Mouse (Mus musculus): ENCODE results near the gene Nck1.

Gene Nck1

DNA sequence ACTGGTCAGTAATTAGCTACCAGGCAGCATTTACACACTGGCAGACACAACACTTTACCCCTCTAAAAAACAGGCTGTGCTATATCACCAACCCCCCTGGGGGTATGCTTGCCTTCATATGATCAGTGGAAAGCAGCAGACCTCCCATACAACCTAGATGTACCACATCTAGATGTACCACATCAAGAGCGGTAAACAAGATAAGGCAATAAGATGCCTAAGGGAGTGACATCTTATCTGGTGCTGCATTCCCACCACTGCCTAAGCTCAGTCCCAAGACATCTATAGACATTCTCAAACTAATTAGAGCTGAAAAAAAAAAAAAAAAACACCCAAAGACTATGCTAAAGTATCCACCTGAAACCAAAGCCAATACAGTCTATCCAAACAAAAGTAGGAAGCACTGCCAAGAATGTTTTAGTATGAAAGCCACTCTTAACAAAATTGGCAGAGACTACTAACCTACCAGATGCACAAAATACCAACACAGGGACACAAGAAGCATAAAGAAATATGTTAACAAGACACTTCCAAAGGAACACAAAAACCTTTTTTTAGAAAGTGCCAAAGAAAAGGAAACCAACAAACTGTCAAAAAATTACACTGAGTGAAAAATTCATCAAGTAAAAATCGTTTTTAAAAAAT is 10.2 kb downstream of the Nck1 start:
- intact Hi-C loops (cut with DNase I) = no loop called here

DNA sequence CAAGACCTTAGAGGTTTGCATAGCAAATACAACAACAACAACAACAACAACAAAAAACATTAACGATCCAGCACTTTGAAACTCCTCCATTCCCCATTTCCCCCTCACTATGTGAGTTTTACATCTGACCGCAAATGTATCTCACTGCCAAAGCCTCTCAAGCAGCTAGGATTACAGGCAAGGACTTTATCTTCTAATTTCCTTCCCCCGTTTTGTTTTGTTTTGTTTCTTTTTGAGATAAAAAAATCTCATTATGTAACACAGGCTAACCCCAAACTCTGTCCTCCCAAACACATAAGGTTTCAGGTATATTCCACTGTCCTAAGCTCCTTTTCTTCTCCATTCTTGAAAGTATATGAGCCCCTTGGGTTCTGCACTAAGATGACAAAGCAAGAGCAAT is 11.2 kb downstream of the Nck1 start:
- intact Hi-C loops (cut with DNase I) = no loop called here

- intact Hi-C loops (cut with DNase I) = no loop called here
Measured at GRCm38 (mm10) chr9:100532847-100533505, 13.0 kb downstream of the Nck1 start.

DNA sequence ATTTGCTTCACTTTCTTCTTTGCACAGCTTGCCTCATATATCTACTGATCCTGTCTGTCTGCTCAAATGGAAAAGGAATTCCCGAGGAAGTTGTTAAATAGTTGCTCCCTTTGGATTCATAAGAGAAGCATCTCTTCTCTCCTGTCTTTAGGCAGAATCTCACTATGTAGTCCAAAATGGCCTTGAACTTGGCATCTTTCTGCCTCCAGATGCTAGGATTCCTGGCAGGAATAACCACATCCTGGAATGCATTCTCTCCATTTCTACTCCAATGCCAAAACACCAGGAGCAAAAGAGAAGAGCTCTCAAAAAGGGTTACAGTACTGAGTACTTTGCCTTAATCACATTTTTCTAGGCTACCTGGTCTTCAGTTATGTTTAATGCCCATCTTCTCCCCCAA is 14.6 kb downstream of the Nck1 start:
- intact Hi-C loops (cut with DNase I) = no loop called here

- intact Hi-C loops (cut with DNase I) = no loop called here
Measured at GRCm38 (mm10) chr9:100525225-100525624, 20.7 kb downstream of the Nck1 start.

DNA sequence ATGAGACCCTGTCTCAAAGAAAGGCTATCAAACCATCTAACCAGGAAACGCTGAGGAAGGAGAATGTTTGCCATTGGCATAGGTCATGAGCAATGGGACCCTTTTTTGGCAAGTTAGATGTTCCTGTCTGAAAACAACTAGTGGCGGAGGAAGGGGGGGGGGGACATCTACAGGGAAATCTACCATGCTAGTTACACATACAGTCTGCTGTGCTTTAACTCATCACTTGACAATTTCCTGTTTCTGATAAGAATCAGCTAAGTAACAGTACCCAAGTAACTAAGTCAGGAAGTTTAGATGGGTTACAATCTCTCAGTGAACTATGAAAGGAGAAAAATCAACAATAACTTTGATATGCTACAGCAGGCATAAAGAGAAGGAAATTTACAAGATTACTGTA is 23.9 kb downstream of the Nck1 start:
- intact Hi-C loops (cut with DNase I) = loop anchor here (2.0 kb wide), 1 partner anchor 121 kb away; no protein-coding TSS in a partner anchor

DNA sequence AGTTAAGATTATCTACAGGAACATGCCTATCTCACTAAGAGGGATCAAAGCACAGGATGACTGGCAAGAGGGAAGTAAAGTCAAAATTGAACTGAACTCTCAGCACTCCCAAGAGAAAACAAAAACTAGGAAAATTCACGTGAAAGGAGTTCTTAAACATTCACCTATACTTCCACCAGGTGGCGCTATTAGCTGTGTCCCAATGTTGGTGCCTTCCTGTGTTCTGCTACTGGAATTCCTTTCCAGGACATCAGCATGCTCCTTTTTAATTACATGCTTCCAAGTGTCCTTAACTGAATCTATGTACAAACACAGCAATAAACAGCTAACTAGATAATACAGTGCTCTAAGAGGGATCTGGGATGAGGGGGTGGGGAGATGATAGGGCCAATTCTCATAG is 25.3 kb downstream of the Nck1 start:
- intact Hi-C loops (cut with DNase I) = loop anchor here (2.0 kb wide), 1 partner anchor 24 kb away; no protein-coding TSS in a partner anchor

- intact Hi-C loops (cut with DNase I) = loop anchor here (2.0 kb wide), 1 partner anchor 25 kb away; no protein-coding TSS in a partner anchor
Measured at GRCm38 (mm10) chr9:100520012-100520411, 25.9 kb downstream of the Nck1 start.

DNA sequence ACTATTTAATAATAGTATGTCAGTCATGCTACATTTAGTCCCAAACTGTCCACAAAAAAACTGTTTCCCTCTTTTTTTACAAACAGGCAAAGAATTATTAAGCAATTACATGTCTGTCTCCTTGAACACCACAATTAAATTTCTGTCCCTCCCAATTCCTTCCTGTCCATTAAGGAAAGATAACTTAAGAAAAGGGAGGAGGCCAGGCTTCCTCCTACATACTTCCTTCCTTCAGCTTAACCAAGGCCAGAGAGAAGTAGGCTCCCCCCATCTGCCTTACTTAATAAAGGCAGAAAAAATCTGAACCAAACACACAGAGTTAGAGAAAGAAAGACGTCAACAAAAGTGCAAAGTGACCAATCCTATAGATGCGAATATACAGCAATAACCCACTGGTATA is 38.4 kb downstream of the Nck1 start:
- intact Hi-C loops (cut with DNase I) = no loop called here

DNA sequence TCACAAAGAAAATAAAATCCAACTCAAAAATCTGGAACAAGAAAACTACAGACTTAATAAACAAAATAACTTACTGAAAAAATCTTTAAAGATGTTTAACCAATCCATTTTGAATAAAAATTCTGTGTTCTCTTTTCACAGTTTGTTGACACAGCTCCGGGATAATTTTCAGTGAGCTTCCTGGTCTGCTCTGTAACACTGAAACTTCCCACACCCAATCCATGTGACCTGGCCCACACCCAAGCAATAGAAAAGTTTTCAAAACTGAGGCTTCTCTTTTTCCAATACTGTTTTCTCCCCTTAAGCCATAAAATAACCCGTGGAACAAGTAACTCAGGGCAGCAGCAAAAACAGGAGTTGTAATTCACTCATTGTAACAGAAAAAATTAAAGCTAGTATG is 39.3 kb downstream of the Nck1 start:
- intact Hi-C loops (cut with DNase I) = no loop called here

GRCm38 (mm10) chr9:100505498-100505897 is 40.4 kb downstream of the Nck1 start:
- intact Hi-C loops (cut with DNase I) = no loop called here

DNA sequence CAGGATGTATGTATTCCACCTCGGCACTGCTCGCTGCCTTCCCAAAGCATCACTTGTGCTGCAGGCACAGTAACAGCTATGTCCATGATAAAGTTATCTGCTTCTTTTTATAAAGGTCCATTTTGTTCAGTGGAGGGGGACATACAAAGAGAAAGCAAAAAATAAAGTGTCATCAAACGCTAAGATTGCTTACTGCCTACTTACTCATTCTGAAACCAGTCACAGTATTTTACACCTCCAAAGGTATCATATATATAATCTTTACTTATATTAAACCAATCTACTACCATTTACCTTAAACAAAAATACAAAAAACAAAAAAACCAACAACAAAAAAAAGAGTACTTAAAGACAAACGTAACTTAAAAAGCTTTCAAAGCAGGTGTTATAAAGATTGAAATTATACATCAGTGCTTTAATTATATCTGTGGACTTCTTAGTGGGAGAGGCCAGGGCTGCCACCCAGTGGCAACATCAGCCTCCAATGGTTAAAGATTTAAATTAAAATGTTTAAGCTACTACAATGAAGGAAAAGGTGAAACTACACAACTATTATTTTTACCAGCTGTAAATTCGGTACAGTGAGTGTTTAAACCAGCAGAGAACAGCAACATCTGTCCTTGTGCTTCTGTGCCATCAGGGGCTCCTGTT is 52.2 kb downstream of the Nck1 start:
- intact Hi-C loops (cut with DNase I) = no loop called here

DNA sequence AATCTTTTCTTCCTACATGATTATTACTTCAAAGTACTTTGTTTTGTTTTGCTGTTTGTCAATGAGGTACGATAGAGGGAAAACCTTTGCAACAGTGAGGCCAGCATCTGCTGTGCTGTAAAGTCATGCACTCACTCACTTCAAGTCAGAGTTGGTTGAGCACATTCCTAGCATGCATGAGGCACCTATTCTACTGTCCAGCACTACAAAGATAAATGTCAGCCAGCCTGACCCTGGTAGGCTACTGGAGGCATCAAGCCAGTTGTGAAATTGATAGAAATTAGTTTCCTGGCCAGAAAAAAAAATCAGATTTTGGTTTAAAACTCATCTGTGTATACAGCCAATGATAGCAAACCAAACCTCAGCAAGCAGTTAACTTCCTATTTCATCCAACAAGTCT is 54.5 kb downstream of the Nck1 start:
- intact Hi-C loops (cut with DNase I) = no loop called here

- intact Hi-C loops (cut with DNase I) = no loop called here
Measured at GRCm38 (mm10) chr9:100488969-100489368, 57.0 kb downstream of the Nck1 start.

DNA sequence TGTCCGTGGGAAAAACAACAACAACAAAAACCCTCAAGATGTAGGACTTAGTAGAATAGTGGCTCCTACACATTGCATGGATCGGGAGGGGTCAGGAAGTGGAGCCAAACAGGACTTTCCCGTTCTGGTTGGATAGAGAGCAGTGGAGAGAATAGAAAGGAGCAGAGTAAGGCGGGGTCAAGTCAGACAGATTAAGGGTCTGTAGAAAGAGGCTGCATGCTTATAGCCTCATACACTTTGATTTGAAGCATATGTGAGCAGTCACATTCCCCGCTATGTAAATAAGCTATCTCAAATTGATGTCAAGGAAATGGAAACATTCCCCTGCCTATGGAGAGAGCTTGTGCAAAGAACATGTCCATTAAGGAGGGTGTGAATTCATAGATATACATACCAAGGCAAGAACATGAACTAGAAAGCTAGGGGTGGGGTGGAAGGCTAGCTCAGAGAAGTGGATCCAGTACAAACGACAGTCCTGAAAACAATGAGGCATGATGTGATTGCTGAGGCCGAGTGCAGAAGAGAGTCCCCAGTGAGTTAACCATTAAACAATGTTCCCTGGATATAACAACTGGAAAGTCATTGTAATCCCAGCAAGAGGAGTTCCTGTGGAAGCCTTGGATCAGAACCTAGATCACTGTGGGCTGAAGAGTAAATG is 57.7 kb downstream of the Nck1 start:
- intact Hi-C loops (cut with DNase I) = no loop called here

DNA sequence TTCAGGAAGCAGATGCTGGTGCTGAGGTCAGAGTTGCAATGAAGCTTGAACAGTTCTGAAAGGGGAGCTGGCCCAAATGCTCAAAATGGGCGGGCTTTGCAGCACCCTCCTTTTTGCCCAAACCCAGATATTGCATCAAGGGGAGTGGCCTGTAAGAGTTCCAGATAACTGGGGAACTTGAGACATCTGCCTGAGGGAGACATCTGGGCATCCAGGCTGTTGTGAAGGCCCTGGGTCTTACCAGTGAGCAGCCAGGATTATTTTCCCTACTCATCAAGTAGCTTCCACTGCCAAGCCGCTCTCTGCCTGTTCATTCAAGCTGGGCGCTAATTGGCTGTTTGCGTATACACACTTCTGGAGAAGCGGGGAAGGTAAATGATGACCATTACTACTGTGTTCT is 59.5 kb downstream of the Nck1 start, which contains the start of gene Il20rb:
Gene Il20rb (minus strand): TSS at position 358 of the 400 bp plus-strand sequence.
- intact Hi-C loops (cut with DNase I) = no loop called here

GRCm38 (mm10) chr9:100483318-100483717 is 62.6 kb downstream of the Nck1 start:
- intact Hi-C loops (cut with DNase I) = no loop called here

GRCm38 (mm10) chr9:100481626-100482025 is 64.3 kb downstream of the Nck1 start:
- intact Hi-C loops (cut with DNase I) = no loop called here

- intact Hi-C loops (cut with DNase I) = no loop called here
Measured at GRCm38 (mm10) chr9:100474056-100474455, 71.9 kb downstream of the Nck1 start.

- intact Hi-C loops (cut with DNase I) = no loop called here
Measured at GRCm38 (mm10) chr9:100473361-100473760, 72.6 kb downstream of the Nck1 start.

DNA sequence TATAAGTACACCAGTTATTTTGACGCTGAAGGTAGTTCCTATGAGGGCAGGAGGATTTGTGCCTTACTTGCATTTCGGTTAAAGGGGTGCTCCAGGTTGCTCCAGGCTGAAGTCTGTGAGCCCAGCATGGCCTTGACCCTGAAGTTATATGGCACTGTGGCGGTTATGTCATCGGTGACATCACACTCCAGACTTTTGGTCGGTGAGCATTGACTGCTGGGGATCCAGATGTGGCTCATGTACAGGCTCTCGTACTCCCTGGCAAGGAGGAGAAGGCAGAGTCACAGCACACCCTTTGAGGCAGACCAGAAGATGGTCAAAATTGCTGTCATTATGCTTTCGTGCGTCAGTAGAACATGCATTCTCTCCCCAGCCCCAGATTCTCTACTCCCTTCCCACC is 73.0 kb downstream of the Nck1 start:
- intact Hi-C loops (cut with DNase I) = no loop called here

- intact Hi-C loops (cut with DNase I) = no loop called here
Measured at GRCm38 (mm10) chr9:100471605-100471953, 74.4 kb downstream of the Nck1 start.

All from adrenal gland (tissue).